Mouse (Mus musculus): Measurements from ENCODE around the gene Tcf7. TPM values are rescaled to one million over a fixed set of nuclear protein-coding genes. Genes with fewer than 3 reads are reported as not detected.

Tcf7 gene
- polyA plus RNA-seq, 1 experiment from 2014 or later, result 4.7 TPM

Other genes starting within 250 kb of the Tcf7 start
- 122 TPM in 2 replicates for gene Ppp2ca, start 184.3 kb downstream of the Tcf7 start, polyA plus RNA-seq (2015; fragmentation: Nextera tagmentation; extraction: Ambion mirVana)
- not detected in 2 replicates for gene Olfr1373, start 137.5 kb downstream of the Tcf7 start, polyA plus RNA-seq (2015; fragmentation: Nextera tagmentation; extraction: Ambion mirVana)
- not detected in 2 replicates for gene Olfr1371, start 69.0 kb downstream of the Tcf7 start, polyA plus RNA-seq (2015; fragmentation: Nextera tagmentation; extraction: Ambion mirVana)
- 1,097 and 1,103 TPM in 2 replicates for gene Skp1a, start 51.0 kb downstream of the Tcf7 start, polyA plus RNA-seq (2015; fragmentation: Nextera tagmentation; extraction: Ambion mirVana)
- 280 and 294 TPM in 2 replicates for gene Vdac1, start 77.8 kb upstream of the Tcf7 start, polyA plus RNA-seq (2015; fragmentation: Nextera tagmentation; extraction: Ambion mirVana)
- 129 TPM in 2 replicates for gene 9530068E07Rik, start 113.4 kb upstream of the Tcf7 start, polyA plus RNA-seq (2015; fragmentation: Nextera tagmentation; extraction: Ambion mirVana)

Measured in hindbrain, embryonic 13.5 days (tissue).